Mouse (Mus musculus) megakaryocyte, embryonic 14.5 days (primary cell): Measurements from ENCODE around the gene Bdh2.

Experiments used
- FLI1 ChIP-seq: IDR thresholded peaks from 2 replicates; pipeline ENCODE4 v1.6.1; 2012; ENCODE audit warnings: low read length, inconsistent platforms, mixed read lengths
- GATA1 ChIP-seq: IDR thresholded peaks from 3 replicates; pipeline ENCODE4 v1.6.1; 2012; ENCODE audit warnings: mixed read lengths, low read length, inconsistent platforms, borderline replicate concordance

DNA sequence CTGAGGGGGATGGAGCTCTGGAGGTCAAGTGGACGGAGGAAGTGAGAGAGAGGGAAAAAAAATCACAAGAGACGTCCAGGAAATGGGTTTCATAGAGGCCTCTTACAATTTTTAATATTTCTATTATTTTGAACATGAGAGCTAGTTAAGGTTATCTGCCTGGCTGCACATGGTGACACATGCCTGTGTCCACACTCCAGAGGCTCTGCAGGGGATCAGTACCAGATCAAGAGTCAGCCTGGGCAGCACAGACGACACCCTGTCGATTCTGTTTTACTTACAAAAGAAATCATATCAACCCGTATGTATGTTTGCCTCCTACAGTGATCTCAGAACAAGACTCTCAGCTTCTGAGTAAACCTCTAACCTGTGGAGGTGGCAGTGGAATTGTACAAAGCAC, 12.4 kb upstream of the Bdh2 start:
- no peak for TF ChIP-seq GATA1
- no peak for TF ChIP-seq FLI1
